Mouse (Mus musculus): ENCODE results near the gene Gckr. TPM values are rescaled to one million over a fixed set of nuclear protein-coding genes. Genes with fewer than 3 reads are reported as not detected.

Gckr gene
- not detected for total RNA-seq (2023)

DNA sequence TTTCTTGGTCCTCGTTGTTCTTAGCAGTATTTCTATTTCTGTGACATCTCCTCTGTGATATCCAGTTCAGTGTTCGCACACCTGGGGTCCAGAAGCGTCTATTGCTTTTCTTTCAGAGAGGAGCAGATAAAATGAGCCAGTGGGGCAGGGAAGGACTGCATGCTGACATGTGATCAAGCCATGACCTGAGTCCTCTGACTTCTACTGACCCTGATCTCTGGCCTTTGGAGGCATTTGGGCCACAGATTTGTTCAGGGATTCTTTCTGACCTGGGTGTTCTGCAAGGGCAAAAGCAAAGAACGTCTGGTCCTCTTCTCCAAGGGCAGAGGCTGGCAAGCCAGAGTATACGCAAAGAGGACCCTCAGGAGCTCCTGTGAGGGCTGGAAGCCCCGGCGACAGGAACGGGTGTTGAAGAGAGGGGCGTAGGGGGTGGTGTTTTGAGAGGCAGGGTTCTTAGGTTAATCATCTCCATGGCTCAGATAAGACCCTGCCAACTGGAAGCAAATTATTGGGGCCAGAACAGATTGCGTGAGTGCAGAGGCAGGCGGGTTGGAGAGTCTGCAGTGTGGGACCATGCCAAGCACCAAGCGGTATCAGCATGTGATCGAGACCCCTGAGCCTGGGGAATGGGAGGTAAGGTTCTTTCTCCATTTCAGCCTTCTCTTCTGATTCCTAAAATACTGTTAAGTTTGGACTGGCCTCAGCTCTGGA, at the start of gene Gckr:
Gene Gckr (plus strand): TSS at position 397 of the 711 bp plus-strand sequence.

DNA sequence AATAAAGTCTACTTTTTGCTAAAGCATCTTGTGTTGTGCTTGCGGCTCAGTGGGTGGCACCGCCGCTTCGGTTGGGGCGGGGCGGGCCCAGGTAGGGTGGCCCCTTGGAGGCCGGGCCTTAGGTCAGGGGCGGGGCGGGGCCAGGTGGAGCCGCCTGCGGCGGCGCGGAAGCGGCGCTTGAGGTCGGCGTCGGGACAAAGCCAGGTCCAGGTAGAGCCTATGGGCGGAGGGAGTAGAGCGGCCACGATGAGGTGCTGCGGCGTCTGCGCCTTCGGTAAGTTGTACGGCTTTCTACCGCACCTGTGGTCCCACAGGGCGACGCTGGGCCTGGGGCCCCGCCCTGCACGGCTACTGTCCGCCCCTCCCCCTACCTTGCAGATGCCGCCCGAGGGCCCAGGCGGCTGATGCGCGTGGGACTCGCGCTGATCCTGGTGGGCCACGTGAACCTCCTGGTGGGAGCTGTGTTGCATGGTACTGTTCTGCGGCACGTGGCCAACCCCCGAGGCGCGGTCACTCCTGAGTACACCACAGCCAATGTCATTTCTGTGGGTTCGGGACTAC, 45.6 kb upstream of the Gckr start, which contains the start of gene Krtcap3:
Gene Krtcap3 (plus strand): TSS at position 151 of the 561 bp plus-strand sequence.

DNA sequence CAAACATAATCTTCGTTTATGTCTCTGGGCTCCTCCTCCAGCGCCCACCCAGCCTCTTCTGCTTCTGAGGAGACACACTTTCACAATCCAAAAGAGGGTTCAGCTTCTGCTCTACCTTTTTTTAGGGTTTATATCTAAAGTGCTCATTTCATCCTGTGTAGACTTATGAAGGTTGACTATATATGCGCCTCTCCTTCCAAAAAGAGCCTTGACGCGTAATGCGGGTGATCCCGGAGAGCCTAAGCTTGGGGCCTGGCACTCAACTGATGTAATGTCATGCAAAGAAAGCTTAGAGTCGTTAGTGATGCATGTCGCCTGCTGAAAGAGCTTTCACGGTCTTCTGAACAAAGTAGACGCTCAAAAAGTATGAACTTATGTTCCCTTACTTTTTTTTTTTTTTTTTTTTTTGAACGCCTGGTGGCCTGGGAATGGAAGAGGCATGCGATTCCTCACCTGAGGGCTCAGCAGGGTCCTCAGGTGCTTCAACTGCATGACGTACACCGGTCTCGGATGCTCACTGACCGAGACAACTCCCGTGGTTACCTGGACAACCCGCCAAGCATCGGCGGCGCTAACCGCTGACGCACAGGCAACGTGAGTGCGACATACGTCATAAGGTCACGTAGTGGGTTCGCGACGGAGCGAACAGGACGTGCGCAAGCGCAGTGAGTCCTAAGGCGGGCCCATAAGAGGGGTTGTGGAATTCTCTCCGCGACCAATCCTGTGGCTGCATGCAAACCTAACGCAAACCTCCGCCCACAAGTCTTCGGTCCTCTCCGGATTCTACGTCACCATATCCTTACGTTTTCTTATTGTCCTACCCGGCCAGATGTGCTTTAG, 6.5 kb upstream of the Gckr start, which contains the start of gene Ift172:
Gene Ift172 (minus strand): TSS at position 596 of the 840 bp plus-strand sequence.

DNA sequence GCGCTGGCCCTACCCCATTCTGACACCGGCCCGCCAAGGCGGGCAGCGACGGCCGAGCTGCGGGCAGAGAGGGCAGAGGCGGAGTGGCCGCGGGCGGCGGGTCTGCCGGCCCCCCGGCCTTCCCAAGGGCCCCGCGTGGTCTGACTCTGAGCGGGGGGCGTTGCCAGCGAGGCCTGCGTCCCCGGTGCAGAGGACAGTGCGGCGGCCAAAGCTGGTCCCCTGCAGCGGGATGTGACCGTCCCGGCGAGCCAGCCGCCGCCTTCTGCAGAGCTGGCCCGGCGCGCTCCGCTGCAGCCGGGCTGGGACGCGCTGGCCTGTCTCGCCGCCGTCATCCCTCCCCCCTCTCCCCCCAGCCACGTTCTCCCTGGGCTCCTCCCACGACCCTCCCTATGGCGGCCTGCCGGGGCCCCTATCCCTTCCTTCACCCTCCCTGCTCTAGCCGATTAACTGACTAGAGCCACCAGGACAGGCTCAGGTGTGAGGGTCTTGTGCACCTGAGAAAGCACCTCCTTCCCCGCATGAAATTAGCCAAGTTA, 1.6 kb upstream of the Gckr start, which contains the start of gene Fndc4:
Gene Fndc4 (minus strand): TSS at position 475 of the 536 bp plus-strand sequence.

Other genes with a start within 250 kb of the Gckr start
- 10 to 100 TPM; 23.2 to 25.3 TPM for gene Atraid, start 249.1 kb upstream of the Gckr start, total RNA-seq (2023)
- gene Slc5a6, start 248.5 kb upstream of the Gckr start, total RNA-seq (2023): 1 to 10 TPM; 1.9 to 3.9 TPM
- gene Cad, start 242.7 kb upstream of the Gckr start, total RNA-seq (2023): 10 to 100 TPM; 25.6 to 26.0 TPM
- not detected for gene Dnajc5g, start 191.2 kb upstream of the Gckr start, total RNA-seq (2023)
- gene Slc30a3, start 189.2 kb upstream of the Gckr start, total RNA-seq (2023): not detected
- gene Trim54, start 180.7 kb upstream of the Gckr start, total RNA-seq (2023): not detected
- not detected for gene Ucn, start 158.6 kb upstream of the Gckr start, total RNA-seq (2023)
- 10 to 100 TPM in 1 of 2 experiments, 1 to 10 TPM in 1; 9.4 to 14.1 TPM for gene Mpv17, start 143.2 kb upstream of the Gckr start, total RNA-seq (2023)
- under 1 TPM; 0.83 to 0.97 TPM for gene Gm29609, start 117.5 kb upstream of the Gckr start, total RNA-seq (2023)
- 10 to 100 TPM; 71.9 to 76.2 TPM for gene Gtf3c2, start 117.3 kb upstream of the Gckr start, total RNA-seq (2023)
- 10 to 100 TPM; 50.4 to 54.9 TPM for gene Snx17, start 104.2 kb upstream of the Gckr start, total RNA-seq (2023)
- gene Eif2b4, start 104.0 kb upstream of the Gckr start, total RNA-seq (2023): 10 to 100 TPM; 21.2 to 26.6 TPM
- gene Zfp513, start 95.1 kb upstream of the Gckr start, total RNA-seq (2023): 10 to 100 TPM; 21.4 to 21.5 TPM
- 10 to 100 TPM; 76.0 to 81.9 TPM for gene Ppm1g, start 76.8 kb upstream of the Gckr start, total RNA-seq (2023)
- gene Nrbp1, start 56.6 kb upstream of the Gckr start, total RNA-seq (2023): 100 to 1,000 TPM; 133 to 161 TPM
- 1 to 10 TPM in 1 of 2 experiments, under 1 TPM in 1; 0.92 to 1.9 TPM for gene Gm9970, start 56.2 kb upstream of the Gckr start, total RNA-seq (2023)
- gene Krtcap3, start 45.8 kb upstream of the Gckr start, total RNA-seq (2023): 10 to 100 TPM in 1 of 2 experiments, 1 to 10 TPM in 1; 9.2 to 12.4 TPM
- 10 to 100 TPM in 1 of 2 experiments, 1 to 10 TPM in 1; 6.3 to 13.2 TPM for gene Ift172, start 6.3 kb upstream of the Gckr start, total RNA-seq (2023)
- gene Fndc4, start 1.4 kb upstream of the Gckr start, total RNA-seq (2023): not detected
- 10 to 100 TPM; 18.2 to 18.9 TPM for gene Zfp512, start 155.0 kb downstream of the Gckr start, total RNA-seq (2023)
- gene 4930548H24Rik, start 188.3 kb downstream of the Gckr start, total RNA-seq (2023): under 1 TPM; 0.28 to 0.79 TPM
- gene Gpn1, start 197.3 kb downstream of the Gckr start, total RNA-seq (2023): 10 to 100 TPM; 36.3 to 41.1 TPM
- 10 to 100 TPM; 23.6 to 26.1 TPM for gene Slc4a1ap, start 229.6 kb downstream of the Gckr start, total RNA-seq (2023)
- 10 to 100 TPM in 1 of 2 experiments, 1 to 10 TPM in 1; 9.6 to 10.5 TPM for gene Supt7l, start 230.4 kb downstream of the Gckr start, total RNA-seq (2023)